Mouse (Mus musculus) heart, embryonic 12.5 days (tissue): ENCODE measurements around the gene 4921539E11Rik. TPM values are rescaled to one million over a fixed set of nuclear protein-coding genes. Genes with fewer than 3 reads are reported as not detected.

Source experiments
- ATAC-seq: fragments of 200-750 bp; cut with Nextera tagmentation; 2 replicates; pipeline ENCODE4 v1.8.0; 2017; ENCODE audit warnings: moderate TSS enrichment, moderate library complexity; ENCODE audit not compliant: insufficient number of reproducible peaks, low FRiP score
- H3K27ac ChIP-seq: fragments of 300-500 bp; sonication (generic); 2 replicates; pipeline ENCODE4 v1.5.1; 2016; ENCODE audit warnings: mild to moderate bottlenecking, moderate library complexity; ENCODE audit not compliant: poor library complexity, severe bottlenecking
- H3K27me3 ChIP-seq: fragments of 300-500 bp; sonication (generic); replicated peaks from 2 replicates; pipeline ENCODE4 v1.6.1; 2016; ENCODE audit warnings: mild to moderate bottlenecking, moderate library complexity
- H3K36me3 ChIP-seq: fragments of 300-500 bp; sonication (generic); 2 replicates; pipeline ENCODE4 v1.6.1; 2016; ENCODE audit warnings: mild to moderate bottlenecking, moderate library complexity
- H3K4me1 ChIP-seq: fragments of 300-500 bp; sonication (generic); replicated peaks from 2 replicates; pipeline ENCODE4 v1.6.1; 2016; ENCODE audit warnings: mild to moderate bottlenecking
- H3K4me2 ChIP-seq: fragments of 300-500 bp; sonication (generic); 2 replicates; pipeline ENCODE4 v1.6.1; 2016; ENCODE audit warnings: mild to moderate bottlenecking, moderate library complexity
- H3K4me3 ChIP-seq: fragments of 300-500 bp; sonication (generic); 2 replicates; pipeline ENCODE4 v1.5.1; 2016; ENCODE audit warnings: mild to moderate bottlenecking
- H3K9ac ChIP-seq: fragments of 300-500 bp; sonication (generic); 2 replicates; pipeline ENCODE4 v1.6.1; 2016; ENCODE audit warnings: mild to moderate bottlenecking, moderate library complexity
- H3K9me3 ChIP-seq: fragments of 300-500 bp; sonication (generic); replicated peaks from 2 replicates; pipeline ENCODE4 v1.6.1; 2016; ENCODE audit warnings: mild to moderate bottlenecking, moderate library complexity
- WGBS: fragments of 180-500 bp; shearing (Covaris S2); methylation state at CpG from one replicate; pipeline ENCODE4 v1.1.7; 2016; 5-methylcytosine and 5-hydroxymethylcytosine counted together
- polyA plus RNA-seq: library from polyadenylated mRNA; unstranded; fragments of >200 nt; fragmentation: Nextera tagmentation; extraction: Ambion mirVana; gene quantifications from 2 replicates; pipeline ENCODE4 v1.2.1, GENCODE M21; 2016

Gene 4921539E11Rik
- polyA plus RNA-seq, 1 experiment from 2014 or later: not detected

DNA sequence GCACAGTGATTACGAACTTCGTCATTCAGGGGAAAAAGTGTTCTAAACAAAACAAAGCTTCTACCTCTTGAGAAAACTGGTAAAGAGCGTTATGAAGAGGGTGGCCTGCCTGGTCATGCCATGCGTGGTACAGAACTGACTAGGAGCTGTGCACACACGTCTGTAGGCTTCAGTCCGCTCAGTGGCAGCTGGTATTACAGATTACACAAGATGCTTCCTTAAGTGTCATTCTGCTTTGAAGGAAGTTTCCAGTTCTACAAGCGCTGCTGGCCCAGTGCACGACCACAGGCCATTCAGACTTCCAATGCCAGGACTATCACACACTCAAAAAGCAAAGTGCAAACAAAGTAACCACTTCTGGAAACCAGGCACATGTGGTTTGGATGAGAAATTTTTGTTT is 93.3 kb downstream of the 4921539E11Rik start:
- no peaks in the 10 kb centered on the region for H3K27me3 ChIP-seq
- no peak overlapping the region for H3K4me2 ChIP-seq
- H3K27ac ChIP-seq: no peak overlapping the region
- H3K4me3 ChIP-seq: no peak overlapping the region
- H3K9ac ChIP-seq: no peak overlapping the region
- H3K36me3 ChIP-seq: peaks cover 57% of the 10 kb centered on the region
- H3K4me1 ChIP-seq: no peaks in the 10 kb centered on the region
- WGBS: 86% methylated on average over 8 of the region's 8 CpGs
- no peak for ATAC-seq
- H3K9me3 ChIP-seq: 0 out of 2 replicates have a peak, but pooled peaks cover 3% of the 10 kb centered on the region

DNA sequence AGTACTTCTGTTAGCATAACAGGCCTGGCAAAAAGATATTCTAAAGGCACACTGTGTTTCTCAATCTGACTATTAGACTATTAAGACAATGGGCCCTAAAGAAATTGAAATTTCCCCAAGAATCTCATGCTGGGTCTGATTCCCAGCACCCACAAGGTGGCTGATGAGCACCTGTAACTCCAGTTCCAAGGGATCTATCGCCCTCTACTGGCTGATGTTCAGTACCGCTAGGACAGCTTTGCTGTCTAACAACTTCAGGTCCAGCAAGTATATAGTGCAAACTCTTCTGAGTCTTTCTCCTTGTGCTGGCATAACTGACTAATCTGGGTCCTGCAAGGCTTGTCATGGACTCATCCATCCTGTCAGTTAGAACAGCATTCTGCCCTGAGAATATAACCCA is 98.2 kb downstream of the 4921539E11Rik start:
- H3K4me2 ChIP-seq: no peak overlapping the region
- H3K36me3 ChIP-seq: peaks cover 45% of the 10 kb centered on the region
- WGBS: 79% methylated on average over 2 of the region's 2 CpGs
- H3K4me1 ChIP-seq: peaks cover 20% of the 10 kb centered on the region
- no peak overlapping the region for H3K27ac ChIP-seq
- 0 out of 2 replicates have a peak, but pooled peaks cover 4% of the 10 kb centered on the region for H3K9me3 ChIP-seq
- no peak overlapping the region for H3K4me3 ChIP-seq
- no peak for ATAC-seq
- no peak overlapping the region for H3K9ac ChIP-seq
- no peaks in the 10 kb centered on the region for H3K27me3 ChIP-seq

DNA sequence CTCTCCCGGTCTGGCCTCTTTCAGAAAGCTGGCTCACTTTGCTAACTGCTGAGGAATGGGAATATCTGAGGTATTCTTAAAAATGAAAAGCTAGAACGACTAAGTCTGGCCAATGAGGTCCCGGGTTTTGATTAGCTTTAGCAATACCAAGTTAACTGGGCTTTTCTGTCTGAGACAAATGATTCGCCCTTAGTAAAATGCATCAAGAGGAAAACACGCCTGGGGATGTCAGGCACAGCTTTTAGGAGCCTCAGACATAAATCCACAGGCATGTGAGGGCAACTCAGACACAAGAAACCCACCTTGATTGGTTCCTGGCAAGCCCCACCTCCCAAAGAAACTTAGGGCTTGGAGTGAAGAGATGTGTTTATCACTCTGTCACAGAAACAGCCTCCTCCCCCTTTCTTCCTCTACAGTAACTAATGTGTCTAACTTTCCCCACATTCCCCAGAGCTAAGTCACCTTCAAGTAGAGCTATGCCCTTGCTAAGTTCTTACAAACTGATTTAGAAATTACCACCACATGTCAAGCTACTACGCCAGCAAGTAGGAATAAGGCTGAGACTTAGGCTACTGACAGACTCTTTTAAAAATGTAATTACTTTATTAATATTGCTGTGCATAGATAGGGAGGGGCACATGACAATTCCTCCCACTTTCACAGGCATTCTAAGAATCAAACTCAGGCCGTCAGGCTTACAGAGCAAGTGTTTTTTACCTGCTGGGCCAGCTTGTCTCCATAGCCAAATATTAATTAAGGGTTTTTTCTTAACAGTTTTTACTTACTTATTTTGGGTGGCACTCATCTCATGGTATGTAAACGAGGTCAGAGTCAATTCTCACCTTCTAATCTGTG is 101.7 kb downstream of the 4921539E11Rik start:
- H3K36me3 ChIP-seq: peaks cover 37% of the 10 kb centered on the region

More for the DNA sequence above, 101.7 kb downstream of the 4921539E11Rik start:
- H3K27ac ChIP-seq: peak overlapping the region; percentile 46; the same call in 1 of the 2 replicates
- no peak overlapping the region for H3K9ac ChIP-seq
- H3K4me3 ChIP-seq: no peak overlapping the region
- ATAC-seq: no peak
- H3K4me1 ChIP-seq: peaks cover 20% of the 10 kb centered on the region
- H3K4me2 ChIP-seq: no peak overlapping the region
- H3K27me3 ChIP-seq: no peaks in the 10 kb centered on the region
- 0 out of 2 replicates have a peak, but pooled peaks cover 4% of the 10 kb centered on the region for H3K9me3 ChIP-seq
- WGBS: 72% methylated on average over 8 of the region's 8 CpGs

Other genes with a start within 250 kb of the 4921539E11Rik start
- 33.8 and 35.9 TPM in 2 replicates for gene Mier1, start 176.5 kb downstream of the 4921539E11Rik start, polyA plus RNA-seq
- gene Wdr78, start 176.3 kb downstream of the 4921539E11Rik start, polyA plus RNA-seq: 2.0 TPM in 2 replicates
- gene Slc35d1, start 75.7 kb downstream of the 4921539E11Rik start, polyA plus RNA-seq: 9.2 and 10.8 TPM in 2 replicates
- gene Oma1, start 22.9 kb upstream of the 4921539E11Rik start, polyA plus RNA-seq: 20.4 and 21.1 TPM in 2 replicates